Mouse (Mus musculus): ENCODE results near the gene Ptrhd1. TPM values are rescaled to one million over a fixed set of nuclear protein-coding genes. Genes with fewer than 3 reads are reported as not detected.

Ptrhd1 gene
- polyA plus RNA-seq (2017; shearing (Covaris generic)): 3.7 TPM

DNA sequence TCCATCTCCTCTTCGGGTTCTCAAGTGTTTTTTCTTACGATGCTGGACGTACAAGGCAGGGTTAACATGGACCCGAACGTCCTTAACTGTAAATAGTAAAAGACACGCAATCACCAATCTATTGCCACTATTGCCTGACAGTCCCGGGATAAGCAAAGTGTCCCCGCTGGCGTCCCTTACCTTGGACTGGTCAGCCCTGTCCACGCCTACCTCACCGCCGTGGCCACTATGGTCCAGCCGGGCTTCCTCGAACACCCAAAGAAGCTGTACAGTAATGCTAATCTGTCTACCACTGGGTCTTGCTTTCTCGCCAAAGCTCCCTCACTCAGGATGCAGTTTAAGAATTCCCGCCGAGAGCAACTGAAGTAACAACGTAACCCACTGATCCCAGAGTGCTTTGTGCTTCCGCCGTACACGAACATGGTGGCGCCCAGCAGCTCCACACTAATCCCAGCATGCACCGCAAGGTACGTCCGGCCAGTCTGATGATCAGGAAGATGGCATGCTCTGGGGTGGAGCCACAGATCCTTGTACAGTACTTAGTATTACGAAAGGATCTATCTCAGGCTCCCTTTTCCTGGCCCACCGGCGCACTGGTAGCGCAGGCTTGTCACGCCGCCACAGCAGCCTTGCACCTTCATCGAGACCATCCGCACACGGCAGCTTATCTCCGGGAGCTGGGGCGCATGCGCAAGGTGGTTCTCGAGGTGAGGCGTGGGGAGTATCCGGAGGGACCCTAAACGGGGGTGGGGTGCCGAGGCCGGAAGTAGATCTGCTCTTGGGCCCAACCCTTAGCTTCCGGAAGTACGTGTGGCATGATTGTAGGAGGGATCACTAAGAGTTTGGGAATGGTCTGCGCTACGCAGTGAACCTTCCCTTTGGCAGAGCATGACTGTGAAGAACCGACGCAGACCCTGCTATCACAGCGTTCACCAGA is at the start of gene Ptrhd1, which contains the start of gene Cenpo:
Gene Ptrhd1, plus strand, starts transcription at position 456 of the 937 bp plus-strand sequence.
Gene Cenpo, minus strand, starts transcription at position 723 of the 937 bp plus-strand sequence.

Other genes starting within 250 kb of the Ptrhd1 start
- 0.42 TPM for gene Efr3b, start 195.1 kb upstream of the Ptrhd1 start, polyA plus RNA-seq (2017; shearing (Covaris generic))
- 11.1 TPM for gene Dnajc27, start 151.4 kb upstream of the Ptrhd1 start, polyA plus RNA-seq (2017; shearing (Covaris generic))
- 6.4 TPM for gene Adcy3, start 100.9 kb upstream of the Ptrhd1 start, polyA plus RNA-seq (2017; shearing (Covaris generic))
- gene Cenpo, start 267 bp downstream of the Ptrhd1 start, polyA plus RNA-seq (2017; shearing (Covaris generic)): 25.8 TPM
- gene Ncoa1, start 243.2 kb downstream of the Ptrhd1 start, polyA plus RNA-seq (2017; shearing (Covaris generic)): 4.2 TPM